Comparison of ENCODE assay signal across 35 mouse cellular contexts in the genomic region with DNA sequence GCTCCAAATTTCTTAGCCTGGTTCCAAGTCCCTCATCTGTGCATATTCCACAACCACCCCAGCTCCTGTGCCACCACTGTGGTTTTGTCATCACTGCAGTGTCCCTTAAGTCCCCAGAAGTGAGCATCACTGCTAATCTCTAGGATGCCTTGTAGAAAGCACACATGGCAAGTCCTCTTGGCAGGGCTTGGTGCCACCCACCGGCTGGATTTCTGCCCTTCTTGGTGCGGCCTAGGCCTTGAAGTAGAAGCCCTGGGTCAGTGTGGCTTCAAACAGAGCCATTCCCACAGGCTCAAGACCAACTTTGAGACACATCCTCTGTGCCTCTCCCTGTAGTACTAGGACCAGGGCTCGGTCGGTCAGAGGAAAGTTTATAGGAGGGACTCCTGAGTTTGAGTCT.
"Had no signal": no experiment of that assay in that cellular context is flagged by ENCODE, and none has a peak within 500 bp of the region (broad histone marks: within the 10 kb centered on the region; RNA-seq: fewer than 3 reads in every experiment).

No protein-coding gene starts in this region.

- H3K36me3 ChIP-seq: heart, embryonic 10.5 days; heart, embryonic 12.5 days; heart, embryonic 13.5 days; heart, embryonic 15.5 days; hindbrain, embryonic 12.5 days; hindbrain, embryonic 13.5 days; hindbrain, embryonic 15.5 days; intestine, embryonic 15.5 days; kidney, embryonic 15.5 days had no signal

- DNase-seq: heart, postnatal 10 days; heart, postnatal 14 days; heart, postnatal 36 days; heart, postnatal 4 days; kidney, adult 11 months; kidney, adult 18-20 months; kidney, adult 2 months; kidney, adult 8-10 months; kidney, adult 9 months; kidney, postnatal 10 days; kidney, postnatal 14 days; kidney, postnatal 25 days; kidney, postnatal 36 days; kidney, postnatal 4 days; layer of hippocampus, adult 9-11 months; layer of hippocampus, postnatal 36 days had no signal

- H3K27ac ChIP-seq: heart, embryonic 10.5 days; heart, embryonic 13.5 days; heart, embryonic 15.5 days; hindbrain, embryonic 10.5 days; hindbrain, embryonic 12.5 days; hindbrain, embryonic 13.5 days; hindbrain, embryonic 14.5 days; hindbrain, embryonic 15.5 days; hindbrain, postnatal 0 days; intestine, embryonic 15.5 days; kidney, embryonic 15.5 days; kidney, postnatal 0 days; layer of hippocampus, adult 2 months had no signal

- H3K4me2 ChIP-seq: heart, embryonic 11.5 days; heart, embryonic 12.5 days; heart, embryonic 13.5 days; heart, embryonic 15.5 days; hindbrain, embryonic 12.5 days; hindbrain, embryonic 13.5 days; hindbrain, embryonic 14.5 days; hindbrain, embryonic 15.5 days; intestine, embryonic 15.5 days; kidney, embryonic 15.5 days had no signal

- H3K4me1 ChIP-seq: heart, embryonic 12.5 days; heart, embryonic 13.5 days; heart, embryonic 15.5 days; intestine, embryonic 15.5 days had no signal

- ATAC-seq: hindbrain, embryonic 16.5 days; hindbrain, postnatal 0 days; inflammation-experienced regulatory T-cells, adult 6 months; intestine, embryonic 15.5 days; intestine, embryonic 16.5 days; intestine, postnatal 0 days had no signal

- H3K4me3 ChIP-seq: heart, embryonic 10.5 days; heart, embryonic 12.5 days; heart, embryonic 13.5 days; heart, embryonic 15.5 days; hindbrain, embryonic 10.5 days; hindbrain, embryonic 12.5 days; hindbrain, embryonic 13.5 days; hindbrain, embryonic 15.5 days; intestine, embryonic 15.5 days; kidney, embryonic 15.5 days; layer of hippocampus, adult 2 months had no signal

- H3K9me3 ChIP-seq: heart, embryonic 10.5 days; heart, embryonic 12.5 days; heart, embryonic 13.5 days; heart, embryonic 15.5 days; hindbrain, embryonic 10.5 days; hindbrain, embryonic 12.5 days; hindbrain, embryonic 13.5 days; hindbrain, embryonic 15.5 days; intestine, embryonic 15.5 days; kidney, embryonic 15.5 days had no signal

- H3K9ac ChIP-seq: heart, embryonic 12.5 days; heart, embryonic 13.5 days; heart, embryonic 15.5 days; hindbrain, embryonic 12.5 days; hindbrain, embryonic 13.5 days; hindbrain, embryonic 14.5 days; hindbrain, embryonic 15.5 days; intestine, embryonic 15.5 days; kidney, embryonic 15.5 days had no signal

- H3K27me3 ChIP-seq: heart, embryonic 13.5 days; heart, embryonic 15.5 days; hindbrain, embryonic 12.5 days; hindbrain, embryonic 15.5 days; intestine, embryonic 15.5 days; kidney, embryonic 15.5 days had no signal
